Mouse (Mus musculus) retina, embryonic 14.5 days (tissue): Measurements from ENCODE around the gene Sntb2.
"Not testable (repeated sequence)": the region's sequence is repeated elsewhere in the genome, so short reads cannot be mapped to it uniquely, and the experiment has no call there.

ENCODE experiments used
- DNase-seq: peaks from one replicate; pipeline ENCODE4 v3.0.0-alpha.2; 2015; ENCODE audit warnings: low spot score

Sntb2 gene

DNA sequence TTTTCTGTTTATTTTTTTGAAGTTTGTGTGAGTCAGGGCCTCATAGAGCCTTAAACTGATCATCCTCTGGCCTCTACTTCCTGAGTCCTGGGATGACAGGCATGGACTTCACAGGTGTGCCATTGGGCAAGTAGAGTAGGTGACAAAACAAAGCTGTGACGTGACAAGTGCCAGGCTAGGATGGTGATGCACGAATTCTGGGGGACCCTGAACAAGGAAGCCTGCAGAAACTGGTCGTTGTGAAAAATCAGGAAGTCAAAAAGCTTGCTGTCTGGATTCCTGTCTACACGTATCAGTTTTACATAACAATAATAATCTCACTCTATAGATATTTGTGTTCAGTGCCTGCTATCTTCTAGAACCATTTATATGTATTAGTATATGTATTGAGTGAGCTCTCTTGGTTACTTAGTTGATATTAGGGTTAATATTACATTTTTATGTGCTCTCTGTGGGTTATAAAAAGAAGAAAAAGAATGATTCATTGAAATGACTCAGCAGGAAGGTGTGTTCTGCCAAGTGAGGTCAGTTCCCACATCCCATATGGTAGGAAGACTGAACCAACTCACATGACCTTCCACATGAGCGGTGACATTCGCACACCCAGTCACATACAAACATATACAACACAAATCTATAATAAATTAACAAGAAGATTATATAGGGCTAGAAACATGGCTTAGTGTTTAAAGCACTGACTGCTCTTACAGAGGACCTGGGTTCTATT lies 37.2 kb downstream of the Sntb2 start:
- no peak for DNase-seq

DNA sequence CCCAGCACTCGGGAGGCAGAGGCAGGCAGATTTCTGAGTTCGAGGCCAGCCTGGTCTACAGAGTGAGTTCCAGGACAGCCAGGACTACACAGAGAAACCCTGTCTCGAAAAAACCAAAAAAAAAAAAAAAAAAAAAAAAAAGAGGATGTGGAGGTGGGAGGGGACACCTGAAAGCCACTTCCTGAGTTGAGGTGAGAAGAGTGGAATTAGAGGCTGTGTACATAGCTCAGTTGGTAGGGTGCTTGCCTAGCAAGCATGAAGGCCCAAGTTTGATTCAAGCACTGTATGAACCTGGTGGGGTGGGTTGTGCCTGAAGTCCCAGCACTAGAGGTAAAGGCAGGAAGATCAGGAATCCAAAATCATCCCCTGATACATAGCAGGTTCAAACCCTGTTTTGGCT lies 38.0 kb downstream of the Sntb2 start:
- not testable (repeated sequence) for DNase-seq

- no peak for DNase-seq
Measured at GRCm38 (mm10) chr8:106974754-106975153, 39.2 kb downstream of the Sntb2 start.

- DNase-seq, result no peak
Measured at GRCm38 (mm10) chr8:106975764-106976163, 40.2 kb downstream of the Sntb2 start.

- DNase-seq, result no peak
Measured at GRCm38 (mm10) chr8:106976436-106976835, 40.9 kb downstream of the Sntb2 start.

- DNase-seq, result no peak
Measured at GRCm38 (mm10) chr8:106978755-106979251, 43.3 kb downstream of the Sntb2 start.

DNA sequence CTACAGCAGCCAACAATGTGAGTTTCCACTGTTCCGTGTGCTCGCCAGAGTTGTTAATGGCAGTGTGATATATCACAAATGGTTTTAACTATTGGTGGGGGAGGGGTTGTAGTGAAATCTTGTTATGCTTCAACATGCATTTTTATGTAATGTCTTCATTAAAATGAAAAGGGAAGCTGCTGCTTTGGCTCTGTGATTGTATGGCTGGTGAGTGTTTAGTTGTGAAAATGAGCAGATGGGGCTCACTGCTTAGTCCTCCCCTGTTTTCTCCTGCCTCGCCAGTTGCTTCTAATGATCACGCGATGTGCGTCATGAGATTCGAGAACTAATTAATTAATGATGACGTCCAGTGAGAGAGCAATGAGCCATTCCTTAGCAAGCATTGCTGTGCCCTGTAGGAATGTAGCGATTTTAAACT lies 49.9 kb downstream of the Sntb2 start:
- peak; percentile 28 for DNase-seq

- DNase-seq, result no peak
Measured at GRCm38 (mm10) chr8:106985951-106986350, 50.4 kb downstream of the Sntb2 start.

DNA sequence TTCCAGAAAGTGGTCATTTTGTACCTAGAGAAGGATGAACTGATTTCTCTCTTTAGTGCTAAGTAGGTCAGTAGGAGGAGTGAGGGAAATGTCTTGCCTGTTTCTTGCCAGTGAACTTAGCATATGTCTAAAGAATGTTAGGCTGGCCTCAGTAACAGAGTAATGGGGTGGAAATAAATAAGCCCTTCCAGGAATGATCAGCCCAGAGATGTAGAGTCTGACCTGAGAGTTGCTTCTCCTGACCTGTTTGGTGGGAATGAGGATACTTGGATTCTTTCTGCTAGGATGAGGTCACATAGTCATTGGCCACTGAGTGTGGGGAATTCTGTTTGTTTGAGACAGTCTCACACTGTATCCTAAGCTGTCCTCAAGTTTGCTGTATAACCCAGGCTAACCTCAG lies 52.0 kb downstream of the Sntb2 start:
- DNase-seq, result no peak

DNA sequence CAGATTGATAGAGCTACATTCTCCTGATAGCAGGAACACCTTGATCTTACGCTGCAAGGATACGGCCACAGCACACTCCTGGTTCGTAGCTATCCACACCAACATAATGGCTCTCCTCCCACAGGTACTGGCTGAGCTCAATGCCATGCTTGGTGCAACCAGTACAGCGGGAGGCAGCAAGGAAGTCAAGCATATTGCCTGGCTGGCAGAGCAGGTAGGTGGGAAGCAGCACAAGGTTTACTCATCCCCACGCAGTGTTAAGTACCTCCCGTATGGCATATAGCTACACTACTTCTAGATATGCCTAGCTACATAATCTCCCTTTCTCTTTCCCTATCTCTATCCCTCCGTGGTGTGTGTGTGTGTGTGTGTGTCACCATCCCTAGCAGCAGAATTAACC lies 55.8 kb downstream of the Sntb2 start:
- no peak for DNase-seq

DNA sequence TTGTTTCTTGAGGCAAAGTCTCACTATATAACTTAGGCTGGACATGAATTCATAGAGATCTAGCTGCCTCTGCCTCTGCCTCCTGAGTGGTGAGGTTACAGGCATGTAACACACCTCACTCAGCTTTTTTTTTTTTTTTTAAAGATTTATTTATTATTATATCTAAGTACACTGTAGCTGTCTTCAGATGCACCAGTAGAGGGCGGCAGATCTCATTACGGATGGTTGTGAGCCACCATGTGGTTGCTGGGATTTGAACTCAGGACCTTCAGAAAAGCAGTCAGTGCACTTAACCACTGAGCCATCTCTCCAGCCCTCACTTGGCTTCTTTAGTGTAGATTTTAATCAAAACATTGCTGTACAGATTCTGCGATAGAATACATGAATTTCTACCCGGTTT lies 60.8 kb downstream of the Sntb2 start:
- DNase-seq, result not testable (repeated sequence)

GRCm38 (mm10) chr8:106997416-106997815 lies 61.9 kb downstream of the Sntb2 start:
- no peak for DNase-seq

GRCm38 (mm10) chr8:106999068-106999467 lies 63.5 kb downstream of the Sntb2 start:
- DNase-seq, result no peak

DNA sequence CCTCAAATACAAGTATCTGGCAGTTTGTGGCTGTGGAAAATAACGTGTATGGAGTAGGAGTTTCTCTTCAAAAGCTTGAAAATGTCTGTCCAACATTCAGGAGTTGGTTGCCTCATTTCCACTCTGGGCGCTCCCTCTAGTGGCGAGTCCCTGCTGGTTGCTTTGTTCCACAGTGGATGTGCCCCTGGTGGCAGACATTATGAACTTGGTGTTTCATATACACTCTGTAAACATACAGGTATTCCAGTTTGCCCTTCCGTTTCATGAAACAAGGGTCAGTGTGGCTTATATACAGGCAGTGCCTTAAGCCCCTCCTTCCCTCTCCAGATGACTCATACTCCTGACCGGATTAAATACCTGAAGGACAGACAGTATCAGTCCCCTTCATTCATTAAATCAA lies 67.0 kb downstream of the Sntb2 start:
- DNase-seq, result peak; percentile 93

- no peak for DNase-seq
Measured at GRCm38 (mm10) chr8:107007795-107008194, 72.2 kb downstream of the Sntb2 start.

- DNase-seq, result no peak
Measured at GRCm38 (mm10) chr8:107012666-107013065, 77.1 kb downstream of the Sntb2 start.

- DNase-seq, result no peak
Measured at GRCm38 (mm10) chr8:107014915-107015314, 79.4 kb downstream of the Sntb2 start.

DNA sequence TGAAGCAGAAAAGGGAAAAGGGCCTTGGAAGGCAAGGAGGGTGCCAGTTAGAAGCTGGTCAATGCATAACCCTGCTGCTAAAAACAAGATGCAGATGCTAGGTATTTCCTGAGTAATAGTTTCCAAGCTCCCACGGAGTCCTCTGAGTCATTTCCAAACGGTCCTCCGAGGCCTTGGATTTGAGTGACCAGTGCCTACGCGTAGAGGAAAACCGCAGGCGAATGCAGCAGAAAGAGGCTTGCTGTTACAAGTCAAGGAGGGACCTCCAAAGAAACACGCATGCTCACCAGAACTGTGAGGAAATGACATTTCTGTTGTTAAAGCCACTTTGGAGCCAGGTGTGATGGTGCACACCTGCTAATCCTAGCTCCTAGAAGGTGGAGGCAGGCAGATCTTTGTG lies 87.9 kb downstream of the Sntb2 start:
- no peak for DNase-seq

DNA sequence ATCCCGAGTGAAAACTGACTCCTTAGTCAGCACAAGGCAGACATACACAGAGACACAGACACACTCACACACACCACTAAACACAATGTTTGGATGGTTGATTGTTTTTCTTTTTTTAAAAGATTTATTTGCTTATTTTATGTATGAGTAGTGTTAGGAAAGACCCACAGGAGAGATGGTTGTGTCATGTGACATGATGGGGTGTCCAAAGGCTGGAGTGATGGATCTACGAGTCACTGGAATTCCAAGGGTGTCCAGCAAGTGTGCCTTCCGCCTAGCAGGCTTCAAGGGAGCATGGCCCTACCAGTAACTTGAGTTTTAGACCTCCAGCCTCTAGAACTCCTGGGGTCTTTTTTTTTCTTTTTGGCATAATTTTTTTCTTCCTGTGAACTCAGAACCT lies 93.8 kb downstream of the Sntb2 start:
- DNase-seq, result no peak

DNA sequence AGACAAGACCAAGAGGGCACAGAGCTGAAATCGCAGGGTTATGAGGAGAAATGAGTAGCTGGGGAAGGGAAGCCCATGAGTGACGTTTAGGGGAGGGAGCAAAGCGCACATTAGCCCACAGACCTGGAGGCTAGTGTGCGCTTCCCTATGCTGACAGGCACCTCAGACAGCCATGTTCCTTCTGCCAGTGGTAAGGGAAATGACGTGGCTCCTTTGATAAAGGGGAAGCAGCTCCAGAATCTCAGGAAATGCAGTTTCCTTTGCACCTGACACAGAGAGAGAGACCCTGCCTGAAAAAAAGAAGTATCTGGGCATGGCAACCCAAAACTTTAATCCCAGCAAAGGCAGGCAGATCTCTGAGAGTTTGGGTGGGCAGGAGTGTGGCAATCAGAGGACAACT lies 94.5 kb downstream of the Sntb2 start:
- DNase-seq, result no peak

GRCm38 (mm10) chr8:107030650-107031576 lies 95.4 kb downstream of the Sntb2 start, which contains the start of gene Vps4a:
TSS of gene Vps4a (plus strand) at chr8:107031222.
- DNase-seq, result peak; percentile 98

GRCm38 (mm10) chr8:107031577-107032090 lies 96.1 kb downstream of the Sntb2 start:
- DNase-seq, result peak; percentile 16

DNA sequence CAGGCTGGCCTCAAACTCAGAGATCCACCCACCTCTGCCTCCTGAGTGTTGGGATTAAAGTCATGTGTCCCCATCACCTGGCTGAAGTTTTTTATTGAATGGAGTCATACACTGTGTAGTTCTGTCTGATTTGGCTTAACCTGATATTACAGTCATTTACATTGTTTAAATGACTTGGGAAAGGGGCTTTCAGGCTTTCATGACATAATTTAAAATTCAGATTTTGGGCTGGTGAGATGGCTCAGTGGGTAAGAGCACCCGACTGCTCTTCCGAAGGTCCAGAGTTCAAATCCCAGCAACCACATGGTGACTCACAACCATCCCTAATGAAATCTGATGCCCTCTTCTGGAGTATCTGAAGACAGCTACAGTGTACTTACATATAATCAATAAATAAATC lies 98.1 kb downstream of the Sntb2 start:
- DNase-seq, result not testable (repeated sequence)
